Mouse (Mus musculus): ENCODE results near the gene Mapk12. TPM values are rescaled to one million over a fixed set of nuclear protein-coding genes. Genes with fewer than 3 reads are reported as not detected.
A peak's percentile ranks its signal among the peaks of the same experiment; 100 is the strongest.

The Mapk12 gene
- total and polyA plus RNA-seq, 3 experiments = 0.18 TPM; not detected in 2

- peak overlapping the region in 1 of 2 experiments; percentile 29; a peak in 1 of 4 replicates for H3K4me3 ChIP-seq (ENCODE audit: control insufficient read depth in 1 of 2, insufficient read depth in 1 of 2, low read depth in 2 of 2, low read length in 2 of 2)
- no peak overlapping the region for H3K27ac ChIP-seq (ENCODE audit: control insufficient read depth, low read depth, low read length)
- no peaks in the 10 kb centered on the region for H3K27me3 ChIP-seq (ENCODE audit: control insufficient read depth in 1 of 2, insufficient read depth in 2 of 2, low read length in 2 of 2)
- no peaks in the 10 kb centered on the region for H3K36me3 ChIP-seq (ENCODE audit: control insufficient read depth in 1 of 2, insufficient read depth in 2 of 2, low read length in 2 of 2)
- DNase-seq (ENCODE audit: low read depth, low spot score) = peak; percentile 67
- peak; percentile 65 for TF ChIP-seq ZNF384 (IDR thresholded peaks at IDR 0.05; ENCODE audit: low read depth, low read length)
- no peak for TF ChIP-seq USF1 (IDR thresholded peaks at IDR 0.05; ENCODE audit: low read depth, low read length)
- TF ChIP-seq ELF1 (IDR thresholded peaks at IDR 0.05; ENCODE audit: low read depth, low read length) = 0 out of 2 replicates have a peak, but pooled peaks have one; percentile 22
- TF ChIP-seq TCF12 (IDR thresholded peaks at IDR 0.05; ENCODE audit: low read depth, low read length) = no peak
- no peak for TF ChIP-seq MEF2A (IDR thresholded peaks at IDR 0.05; ENCODE audit: extremely low read depth, insufficient replicate concordance, low read depth, low read length, poor library complexity, severe bottlenecking)
- TF ChIP-seq MYB (IDR thresholded peaks at IDR 0.05; ENCODE audit: low read depth, low read length) = no peak
- no peak for TF ChIP-seq MAFK (IDR thresholded peaks at IDR 0.05; ENCODE audit: borderline replicate concordance, low read depth, low read length)
- no peak for TF ChIP-seq RAD21 (IDR thresholded peaks at IDR 0.05; ENCODE audit: low read depth, low read length)
- TF ChIP-seq MXI1 (IDR thresholded peaks at IDR 0.05; ENCODE audit: low read depth, low read length) = 0 out of 2 replicates have a peak, but pooled peaks have one; percentile 21
- H3K9me3 ChIP-seq (replicated peaks; ENCODE audit: insufficient read depth, low read length) = no peaks in the 10 kb centered on the region
- peaks cover 2 to 16% of the 10 kb centered on the region in 2 experiments; a peak in 3 of 4 replicates for H3K4me1 ChIP-seq (ENCODE audit: control insufficient read depth in 1 of 2, insufficient read depth in 2 of 2, low read length in 2 of 2)
- H3K9ac ChIP-seq (ENCODE audit: control insufficient read depth, low read depth, low read length, poor library complexity, severe bottlenecking) = no peak overlapping the region; the same call in 1 of the 2 replicates
- peaks cover 10% of the 10 kb centered on the region; the same call in 1 of the 2 replicates for H3K79me2 ChIP-seq (ENCODE audit: control insufficient read depth, insufficient read depth, low read length, poor library complexity)
Measured at GRCm38 (mm10) chr15:89131316-89131715, 9.2 kb downstream of the Mapk12 start.

GRCm38 (mm10) chr15:89130245-89130644 lies 10.3 kb downstream of the Mapk12 start:
- TF ChIP-seq MXI1 (IDR thresholded peaks at IDR 0.05; ENCODE audit: low read depth, low read length) (no peak), ZNF384 (IDR thresholded peaks at IDR 0.05; ENCODE audit: low read depth, low read length) (no peak), POLR2AphosphoS5 (IDR thresholded peaks at IDR 0.05; ENCODE audit: borderline replicate concordance, low read depth, low read length) (no peak), EP300 (IDR thresholded peaks at IDR 0.05; ENCODE audit: low read depth in 1 of 2, low read length in 2 of 2) (no peak), MEF2A (IDR thresholded peaks at IDR 0.05; ENCODE audit: extremely low read depth, insufficient replicate concordance, low read depth, low read length, poor library complexity, severe bottlenecking) (no peak), CTCF (IDR thresholded peaks at IDR 0.05 in 2 of 3, conservative IDR thresholded peaks at IDR 0.05 in 1 of 3; ENCODE audit: control insufficient read depth in 1 of 3, insufficient read depth in 1 of 3, low read depth in 2 of 3, low read length in 3 of 3, poor library complexity in 1 of 3, severe bottlenecking in 1 of 3) (no peak), SMC3 (IDR thresholded peaks at IDR 0.05; ENCODE audit: low read depth, low read length) (no peak), RCOR1 (IDR thresholded peaks at IDR 0.05; ENCODE audit: low read depth, low read length) (no peak), BHLHE40 (IDR thresholded peaks at IDR 0.05; ENCODE audit: borderline replicate concordance, low read depth, low read length) (no peak), CHD1 (IDR thresholded peaks at IDR 0.05; ENCODE audit: low read depth, low read length) (no peak), SIN3A (IDR thresholded peaks at IDR 0.05; ENCODE audit: low read length) (no peak)
- no peaks in the 10 kb centered on the region for H3K36me3 ChIP-seq (ENCODE audit: control insufficient read depth in 1 of 2, insufficient read depth in 2 of 2, low read length in 2 of 2)
- H3K27me3 ChIP-seq (ENCODE audit: control insufficient read depth in 1 of 2, insufficient read depth in 2 of 2, low read length in 2 of 2) = no peaks in the 10 kb centered on the region
- H3K4me3 ChIP-seq (ENCODE audit: control insufficient read depth in 1 of 2, insufficient read depth in 1 of 2, low read depth in 2 of 2, low read length in 2 of 2) = no peak overlapping the region
- DNase-seq (ENCODE audit: low read depth, low spot score) = no peak
- no peak overlapping the region for H3K9ac ChIP-seq (ENCODE audit: control insufficient read depth, low read depth, low read length, poor library complexity, severe bottlenecking)
- no peak overlapping the region for H3K27ac ChIP-seq (ENCODE audit: control insufficient read depth, low read depth, low read length)
- peaks cover 2 to 16% of the 10 kb centered on the region in 2 experiments; a peak in 3 of 4 replicates for H3K4me1 ChIP-seq (ENCODE audit: control insufficient read depth in 1 of 2, insufficient read depth in 2 of 2, low read length in 2 of 2)
- no peaks in the 10 kb centered on the region for H3K9me3 ChIP-seq (replicated peaks; ENCODE audit: insufficient read depth, low read length)
- H3K79me2 ChIP-seq (ENCODE audit: control insufficient read depth, insufficient read depth, low read length, poor library complexity) = peaks cover 10% of the 10 kb centered on the region; the same call in 1 of the 2 replicates

Measured in MEL (cell line).